Mouse (Mus musculus) kidney, embryonic 14.5 days (tissue): ENCODE data around the gene Dclk2. TPM values are rescaled to one million over a fixed set of nuclear protein-coding genes. Genes with fewer than 3 reads are reported as not detected.

Experiments
- ATAC-seq: fragments of 200-750 bp; cut with Nextera tagmentation; 2 replicates; pipeline ENCODE4 v1.8.0; 2017; ENCODE audit warnings: moderate number of reproducible peaks, mild to moderate bottlenecking, moderate TSS enrichment, moderate library complexity; ENCODE audit not compliant: low FRiP score, low TSS enrichment
- H3K27ac ChIP-seq: fragments of 300-500 bp; sonication (generic); 2 replicates; pipeline ENCODE4 v1.5.1; 2014; ENCODE audit warnings: low read depth, mild to moderate bottlenecking, low read length, moderate library complexity, mixed read lengths
- H3K27me3 ChIP-seq: fragments of 300-500 bp; sonication (generic); 2 replicates; pipeline ENCODE4 v1.6.1; 2014; ENCODE audit warnings: mild to moderate bottlenecking, low read length; ENCODE audit not compliant: control insufficient read depth, insufficient read depth
- H3K36me3 ChIP-seq: fragments of 300-500 bp; sonication (generic); 2 replicates; pipeline ENCODE4 v1.6.1; 2014; ENCODE audit warnings: low read length, mixed read lengths; ENCODE audit not compliant: control insufficient read depth, insufficient read depth
- H3K4me1 ChIP-seq: fragments of 300-500 bp; sonication (generic); 2 replicates; pipeline ENCODE4 v1.6.1; 2014; ENCODE audit warnings: low read length, mixed read lengths; ENCODE audit not compliant: control insufficient read depth, insufficient read depth
- H3K4me2 ChIP-seq: fragments of 300-500 bp; sonication (generic); replicated peaks from 2 replicates; pipeline ENCODE4 v1.6.1; 2014; ENCODE audit warnings: low read depth, mild to moderate bottlenecking, low read length
- H3K4me3 ChIP-seq: fragments of 300-500 bp; sonication (generic); 2 replicates; pipeline ENCODE4 v1.5.1; 2014; ENCODE audit warnings: mild to moderate bottlenecking, low read length
- H3K9ac ChIP-seq: fragments of 300-500 bp; sonication (generic); 2 replicates; pipeline ENCODE4 v1.6.1; 2014; ENCODE audit warnings: low read depth, mild to moderate bottlenecking, low read length, moderate library complexity
- H3K9me3 ChIP-seq: fragments of 300-500 bp; sonication (generic); 2 replicates; pipeline ENCODE4 v1.6.1; 2016; ENCODE audit warnings: low read length; ENCODE audit not compliant: control insufficient read depth
- WGBS: fragments of 180-500 bp; shearing (Covaris S2); extraction: QIAGEN DNeasy Blood & Tissue Kit; methylation state at CpG from one replicate; pipeline ENCODE4 v1.1.7; 2014; 5-methylcytosine and 5-hydroxymethylcytosine counted together
- polyA plus RNA-seq: library from polyadenylated mRNA; unstranded; fragments of >200 nt; fragmentation: Nextera tagmentation; extraction: Ambion mirVana; gene quantifications from 2 replicates; pipeline ENCODE4 v1.2.1, GENCODE M21; 2014

The Dclk2 gene
- polyA plus RNA-seq, 1 experiment from 2014 or later, result 3.6 TPM

DNA sequence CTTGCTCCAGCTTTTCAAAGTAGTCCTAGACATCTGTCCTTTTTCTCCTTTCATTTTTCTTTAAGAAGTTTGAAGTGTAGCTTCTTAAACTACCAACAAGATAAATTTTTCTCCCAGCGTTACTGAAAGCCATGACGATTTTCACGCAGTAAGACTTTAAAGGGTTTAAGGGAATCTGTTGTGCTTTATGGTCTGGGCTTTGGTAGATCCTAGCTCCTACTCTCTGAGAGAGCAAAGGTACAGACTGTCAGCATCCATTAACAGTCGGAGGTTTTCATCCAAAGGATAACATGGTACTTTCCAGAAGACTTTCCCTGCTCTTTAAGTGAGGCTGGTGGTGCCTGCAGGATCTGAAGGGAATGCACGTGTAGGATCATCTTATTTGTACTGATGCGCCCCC lies 151.7 kb downstream of the Dclk2 start:
- 0 out of 2 replicates have a peak, but pooled peaks cover 3% of the 10 kb centered on the region for H3K4me1 ChIP-seq
- WGBS, result 47% methylated on average over 6 of the region's 6 CpGs
- H3K9ac ChIP-seq, result no peak overlapping the region
- H3K27me3 ChIP-seq, result no peaks in the 10 kb centered on the region
- H3K27ac ChIP-seq, result no peak overlapping the region
- H3K9me3 ChIP-seq, result no peaks in the 10 kb centered on the region
- H3K36me3 ChIP-seq, result no peaks in the 10 kb centered on the region
- H3K4me2 ChIP-seq, result no peak overlapping the region
- H3K4me3 ChIP-seq, result no peak overlapping the region
- no peak for ATAC-seq

DNA sequence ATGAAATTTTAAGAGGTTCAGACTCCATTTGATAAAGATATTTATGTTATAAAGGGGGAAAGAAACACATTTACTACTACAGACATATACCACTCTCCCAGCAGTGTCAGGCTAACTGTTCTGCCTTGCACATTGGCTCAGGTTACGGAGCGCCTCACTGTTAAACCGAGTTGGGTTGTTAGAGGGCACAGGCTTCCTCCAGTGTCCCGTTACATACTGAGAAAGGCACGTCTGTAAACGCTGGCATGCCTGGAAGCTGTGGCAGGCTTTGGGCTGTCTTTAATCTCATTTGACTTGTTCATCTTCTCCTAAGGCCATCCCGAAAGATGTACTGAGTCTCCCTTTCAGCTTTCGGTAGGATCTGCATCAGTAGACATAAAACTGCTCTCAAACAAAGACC lies 152.1 kb downstream of the Dclk2 start:
- no peak overlapping the region for H3K9ac ChIP-seq

GRCm38 (mm10) chr3:86762456-86762855 lies 158.2 kb downstream of the Dclk2 start:
- Histone ChIP-seq H3K36me3 (no peaks in the 10 kb centered on the region), H3K9ac (no peak overlapping the region), H3K9me3 (no peaks in the 10 kb centered on the region), H3K27ac (no peak overlapping the region), H3K4me2 (no peak overlapping the region), H3K4me3 (no peak overlapping the region), H3K4me1 (no peaks in the 10 kb centered on the region), H3K27me3 (no peaks in the 10 kb centered on the region)
- 84% methylated on average over 4 of the region's 4 CpGs for WGBS
- ATAC-seq, result no peak

More for the DNA sequence above, 152.1 kb downstream of the Dclk2 start:
- Histone ChIP-seq H3K4me1 (0 out of 2 replicates have a peak, but pooled peaks cover 3% of the 10 kb centered on the region), H3K4me3 (no peak overlapping the region), H3K27me3 (no peaks in the 10 kb centered on the region), H3K4me2 (no peak overlapping the region), H3K36me3 (no peaks in the 10 kb centered on the region), H3K9me3 (no peaks in the 10 kb centered on the region), H3K27ac (no peak overlapping the region)
- 14% methylated on average over 8 of the region's 8 CpGs for WGBS
- ATAC-seq, result peak; percentile 69

DNA sequence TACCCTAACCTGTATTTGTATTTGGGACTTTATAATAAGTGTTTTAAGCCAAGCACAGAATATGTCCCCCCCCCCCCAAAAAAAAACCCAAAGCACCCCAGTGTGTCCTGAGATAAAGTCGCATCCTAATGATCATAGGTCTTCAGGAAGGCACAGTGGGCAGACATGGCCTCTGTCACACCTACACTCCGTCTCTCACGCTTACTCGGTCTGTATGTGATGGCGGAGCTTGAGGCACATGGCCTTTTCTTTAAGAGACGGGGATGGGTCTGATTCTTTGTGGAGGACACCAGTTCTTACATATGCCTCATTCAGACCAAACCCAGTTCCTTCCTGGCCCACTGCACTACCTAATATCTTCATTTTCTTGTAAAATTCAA lies 158.6 kb downstream of the Dclk2 start:
- Histone ChIP-seq H3K27ac (no peak overlapping the region), H3K4me3 (no peak overlapping the region), H3K9ac (no peak overlapping the region), H3K9me3 (no peaks in the 10 kb centered on the region), H3K4me2 (no peak overlapping the region), H3K36me3 (no peaks in the 10 kb centered on the region), H3K4me1 (no peaks in the 10 kb centered on the region), H3K27me3 (no peaks in the 10 kb centered on the region)
- no peak for ATAC-seq
- WGBS, result 95% methylated on average over 6 of the region's 6 CpGs

- H3K27ac ChIP-seq, result no peak overlapping the region
- H3K9ac ChIP-seq, result no peak overlapping the region
- no peaks in the 10 kb centered on the region for H3K9me3 ChIP-seq
- WGBS, result 65% methylated on average over 9 of the region's 9 CpGs
- ATAC-seq, result no peak
- H3K4me1 ChIP-seq, result no peaks in the 10 kb centered on the region
- H3K27me3 ChIP-seq, result no peaks in the 10 kb centered on the region
- no peak overlapping the region for H3K4me2 ChIP-seq
- H3K36me3 ChIP-seq, result no peaks in the 10 kb centered on the region
- no peak overlapping the region for H3K4me3 ChIP-seq
These were observed 159.3 kb downstream of the Dclk2 start for GRCm38 (mm10) chr3:86761095-86762035.

DNA sequence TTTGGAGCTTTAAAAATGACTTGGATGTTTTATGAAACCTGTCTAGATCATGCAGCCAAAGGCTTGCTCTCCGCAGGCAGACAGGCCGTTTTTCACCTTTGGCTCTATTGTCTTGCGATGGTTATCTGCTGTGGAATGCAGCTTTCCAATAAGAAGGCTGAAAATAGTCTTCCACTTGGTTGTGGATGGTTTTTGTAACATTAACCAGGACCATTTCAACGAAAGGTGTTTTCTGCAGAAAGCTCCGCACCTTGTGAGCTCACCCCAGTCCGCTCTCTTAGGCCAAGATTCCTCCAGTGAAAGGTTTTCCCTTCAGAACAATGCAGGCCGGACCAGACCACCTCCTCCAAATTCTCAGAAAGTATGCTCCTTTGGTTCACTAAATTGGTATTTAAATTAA lies 160.2 kb downstream of the Dclk2 start:
- Histone ChIP-seq H3K9me3 (no peaks in the 10 kb centered on the region), H3K4me1 (no peaks in the 10 kb centered on the region), H3K9ac (no peak overlapping the region), H3K27me3 (no peaks in the 10 kb centered on the region), H3K27ac (no peak overlapping the region), H3K36me3 (no peaks in the 10 kb centered on the region), H3K4me3 (no peak overlapping the region), H3K4me2 (no peak overlapping the region)
- ATAC-seq, result no peak
- 78% methylated on average over 7 of the region's 7 CpGs for WGBS

- H3K36me3 ChIP-seq, result no peaks in the 10 kb centered on the region
- H3K27me3 ChIP-seq, result no peaks in the 10 kb centered on the region
- H3K4me3 ChIP-seq, result no peak overlapping the region
- whole genome bisulfite sequencing, result 69% methylated on average over 8 of the region's 8 CpGs
- ATAC-seq, result no peak
- no peaks in the 10 kb centered on the region for H3K9me3 ChIP-seq
- no peaks in the 10 kb centered on the region for H3K4me1 ChIP-seq
- H3K4me2 ChIP-seq, result no peak overlapping the region
- no peak overlapping the region for H3K9ac ChIP-seq
- H3K27ac ChIP-seq, result no peak overlapping the region
These were observed 160.8 kb downstream of the Dclk2 start for GRCm38 (mm10) chr3:86759834-86760233.

- no peaks in the 10 kb centered on the region for H3K4me1 ChIP-seq
- H3K4me2 ChIP-seq, result no peak overlapping the region
- WGBS, result 69% methylated on average over 1 of the region's 1 CpGs
- H3K27me3 ChIP-seq, result no peaks in the 10 kb centered on the region
- H3K27ac ChIP-seq, result no peak overlapping the region
- H3K4me3 ChIP-seq, result no peak overlapping the region
- H3K36me3 ChIP-seq, result no peaks in the 10 kb centered on the region
- no peak overlapping the region for H3K9ac ChIP-seq
- no peaks in the 10 kb centered on the region for H3K9me3 ChIP-seq
- no peak for ATAC-seq
These were observed 161.3 kb downstream of the Dclk2 start for GRCm38 (mm10) chr3:86759383-86759782.

GRCm38 (mm10) chr3:86758727-86759126 lies 161.9 kb downstream of the Dclk2 start:
- no peak for ATAC-seq
- no peaks in the 10 kb centered on the region for H3K4me1 ChIP-seq
- H3K36me3 ChIP-seq, result no peaks in the 10 kb centered on the region
- no peak overlapping the region for H3K27ac ChIP-seq
- 78% methylated on average over 6 of the region's 6 CpGs for WGBS
- H3K4me3 ChIP-seq, result no peak overlapping the region
- no peak overlapping the region for H3K9ac ChIP-seq
- H3K27me3 ChIP-seq, result no peaks in the 10 kb centered on the region
- H3K4me2 ChIP-seq, result no peak overlapping the region
- H3K9me3 ChIP-seq, result no peaks in the 10 kb centered on the region
